Mouse (Mus musculus): ENCODE data around the gene Nmt2.
A peak's percentile ranks its signal among the peaks of the same experiment; 100 is the strongest.

Nmt2 gene

GRCm38 (mm10) chr2:3348919-3349318 is 64.9 kb downstream of the Nmt2 start:
- peak; percentile 71 for DNase-seq (ENCODE audit: low read depth, low spot score)
- Histone ChIP-seq H3K27me3 (ENCODE audit: control insufficient read depth, insufficient read depth, low read length, poor library complexity, severe bottlenecking) (no peaks in the 10 kb centered on the region), H3K36me3 (ENCODE audit: control insufficient read depth, insufficient read depth, low read length, poor library complexity, severe bottlenecking) (no peaks in the 10 kb centered on the region)

- H3K27me3 ChIP-seq (ENCODE audit: control insufficient read depth, insufficient read depth, low read length, poor library complexity, severe bottlenecking): no peaks in the 10 kb centered on the region
- no peak for DNase-seq (ENCODE audit: low read depth, low spot score)
- H3K36me3 ChIP-seq (ENCODE audit: control insufficient read depth, insufficient read depth, low read length, poor library complexity, severe bottlenecking): no peaks in the 10 kb centered on the region
These were observed 69.1 kb downstream of the Nmt2 start for GRCm38 (mm10) chr2:3353160-3353559.

- no peaks in the 10 kb centered on the region for H3K27me3 ChIP-seq (ENCODE audit: control insufficient read depth, insufficient read depth, low read length, poor library complexity, severe bottlenecking)
- DNase-seq (ENCODE audit: low read depth, low spot score): no peak
- no peaks in the 10 kb centered on the region for H3K36me3 ChIP-seq (ENCODE audit: control insufficient read depth, insufficient read depth, low read length, poor library complexity, severe bottlenecking)
These were observed 71.8 kb downstream of the Nmt2 start for GRCm38 (mm10) chr2:3355793-3356192.

GRCm38 (mm10) chr2:3356311-3356710 is 72.3 kb downstream of the Nmt2 start:
- no peaks in the 10 kb centered on the region for H3K36me3 ChIP-seq (ENCODE audit: control insufficient read depth, insufficient read depth, low read length, poor library complexity, severe bottlenecking)
- no peak for DNase-seq (ENCODE audit: low read depth, low spot score)
- H3K27me3 ChIP-seq (ENCODE audit: control insufficient read depth, insufficient read depth, low read length, poor library complexity, severe bottlenecking): no peaks in the 10 kb centered on the region

GRCm38 (mm10) chr2:3357887-3358286 is 73.9 kb downstream of the Nmt2 start:
- Histone ChIP-seq H3K36me3 (ENCODE audit: control insufficient read depth, insufficient read depth, low read length, poor library complexity, severe bottlenecking) (no peaks in the 10 kb centered on the region), H3K27me3 (ENCODE audit: control insufficient read depth, insufficient read depth, low read length, poor library complexity, severe bottlenecking) (no peaks in the 10 kb centered on the region)
- no peak for DNase-seq (ENCODE audit: low read depth, low spot score)

GRCm38 (mm10) chr2:3361067-3361466 is 77.1 kb downstream of the Nmt2 start:
- DNase-seq (ENCODE audit: low read depth, low spot score): no peak
- Histone ChIP-seq H3K27me3 (ENCODE audit: control insufficient read depth, insufficient read depth, low read length, poor library complexity, severe bottlenecking) (no peaks in the 10 kb centered on the region), H3K36me3 (ENCODE audit: control insufficient read depth, insufficient read depth, low read length, poor library complexity, severe bottlenecking) (no peaks in the 10 kb centered on the region)

- DNase-seq (ENCODE audit: low read depth, low spot score): no peak
- H3K36me3 ChIP-seq (ENCODE audit: control insufficient read depth, insufficient read depth, low read length, poor library complexity, severe bottlenecking): no peaks in the 10 kb centered on the region
- H3K27me3 ChIP-seq (ENCODE audit: control insufficient read depth, insufficient read depth, low read length, poor library complexity, severe bottlenecking): no peaks in the 10 kb centered on the region
These were observed 81.1 kb downstream of the Nmt2 start for GRCm38 (mm10) chr2:3365127-3365526.
